Mouse (Mus musculus) lung, postnatal 0 days (tissue): Measurements from ENCODE around the gene Caap1.

ENCODE experiments used
- CTCF ChIP-seq: IDR thresholded peaks from 2 replicates; pipeline ENCODE4 v1.5.1; 2016; ENCODE audit warnings: antibody characterized with exemption, mild to moderate bottlenecking
- EP300 ChIP-seq: IDR thresholded peaks from 2 replicates; pipeline ENCODE4 v1.6.1; 2016; ENCODE audit warnings: antibody characterized with exemption, mild to moderate bottlenecking, control low read depth

DNA sequence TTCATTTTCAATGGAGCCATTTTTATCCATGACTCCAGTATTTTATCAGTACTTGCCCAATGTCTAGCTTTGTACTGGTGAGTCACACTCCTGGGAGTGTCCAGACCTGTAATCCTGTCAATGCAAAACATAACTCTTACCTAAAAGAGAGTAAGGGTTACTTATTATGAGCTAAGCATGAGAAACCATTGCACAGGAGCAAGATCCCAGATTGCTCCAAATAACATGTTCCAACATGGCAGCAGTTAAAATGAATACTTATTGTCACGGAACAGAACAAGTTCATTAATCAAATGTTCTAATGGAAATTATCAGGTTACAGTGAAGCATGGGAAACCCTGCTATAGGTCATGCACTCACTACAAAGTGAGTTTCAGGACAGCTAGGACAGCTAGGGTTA, 3.7 kb upstream of the Caap1 start:
- no peak for TF ChIP-seq CTCF
- no peak for TF ChIP-seq EP300
